Mouse (Mus musculus): ENCODE data around the gene Gcgr. TPM values are rescaled to one million over a fixed set of nuclear protein-coding genes. Genes with fewer than 3 reads are reported as not detected.

Gene Gcgr
- polyA plus RNA-seq, 1 experiment from 2014 or later, result not detected

DNA sequence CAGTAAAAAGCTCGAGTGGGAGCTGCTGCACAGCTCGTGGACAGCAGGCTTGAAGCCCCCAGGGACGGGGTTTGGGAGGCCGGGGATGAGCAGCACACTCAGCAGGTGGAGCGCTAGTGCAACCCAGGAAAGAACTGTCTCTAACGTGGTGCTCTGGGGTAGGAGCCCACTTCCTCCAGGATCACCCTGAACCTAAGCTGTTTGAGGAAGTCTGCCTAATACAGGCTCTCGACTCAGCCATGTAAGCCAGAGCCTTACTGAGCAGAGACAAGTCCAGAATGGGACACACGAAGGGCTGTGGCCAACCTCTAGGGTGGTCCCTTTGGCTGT, 8.4 kb downstream of the Gcgr start:
- H3K4me3 ChIP-seq (ENCODE audit: low read depth, low read length), result no peak overlapping the region
- H3K27ac ChIP-seq (ENCODE audit: low read depth, low read length), result 0 out of 2 replicates have a peak overlapping the region, but pooled peaks have one; percentile 16
- DNase-seq (ENCODE audit: low spot score, missing footprints) (no peak), ATAC-seq (ENCODE audit: low FRiP score) (no peak)
- H3K27me3 ChIP-seq (ENCODE audit: control insufficient read depth, insufficient read depth, low read length), result no peaks in the 10 kb centered on the region
- peaks cover 14% of the 10 kb centered on the region for H3K4me1 ChIP-seq (ENCODE audit: control insufficient read depth, insufficient read depth, low read length)
- no peaks in the 10 kb centered on the region for H3K9me3 ChIP-seq (ENCODE audit: control insufficient read depth, low read length)
- H3K9ac ChIP-seq (ENCODE audit: low read length), result no peak overlapping the region
- H3K36me3 ChIP-seq (ENCODE audit: control insufficient read depth, insufficient read depth, low read length), result peaks cover 9% of the 10 kb centered on the region
- H3K4me2 ChIP-seq, result no peak overlapping the region
- 52% methylated on average over 8 of the region's 8 CpGs for WGBS

GRCm38 (mm10) chr11:120539285-120540014, 9.0 kb downstream of the Gcgr start:
- no peaks in the 10 kb centered on the region for H3K27me3 ChIP-seq (ENCODE audit: control insufficient read depth, insufficient read depth, low read length)
- WGBS, result 17% methylated on average over 10 of the region's 10 CpGs
- H3K9ac ChIP-seq (ENCODE audit: low read length), result peak overlapping the region; percentile 20; the same call in 1 of the 2 replicates
- H3K9me3 ChIP-seq (ENCODE audit: control insufficient read depth, low read length), result no peaks in the 10 kb centered on the region
- no peak overlapping the region for H3K4me2 ChIP-seq
- peaks cover 14% of the 10 kb centered on the region for H3K4me1 ChIP-seq (ENCODE audit: control insufficient read depth, insufficient read depth, low read length)
- peaks cover 12% of the 10 kb centered on the region for H3K36me3 ChIP-seq (ENCODE audit: control insufficient read depth, insufficient read depth, low read length)
- peak overlapping the region; percentile 28 for H3K27ac ChIP-seq (ENCODE audit: low read depth, low read length)
- ATAC-seq (ENCODE audit: low FRiP score), result peak; percentile 70
- DNase-seq (ENCODE audit: low spot score, missing footprints), result peak; percentile 90
- no peak overlapping the region for H3K4me3 ChIP-seq (ENCODE audit: low read depth, low read length)

DNA sequence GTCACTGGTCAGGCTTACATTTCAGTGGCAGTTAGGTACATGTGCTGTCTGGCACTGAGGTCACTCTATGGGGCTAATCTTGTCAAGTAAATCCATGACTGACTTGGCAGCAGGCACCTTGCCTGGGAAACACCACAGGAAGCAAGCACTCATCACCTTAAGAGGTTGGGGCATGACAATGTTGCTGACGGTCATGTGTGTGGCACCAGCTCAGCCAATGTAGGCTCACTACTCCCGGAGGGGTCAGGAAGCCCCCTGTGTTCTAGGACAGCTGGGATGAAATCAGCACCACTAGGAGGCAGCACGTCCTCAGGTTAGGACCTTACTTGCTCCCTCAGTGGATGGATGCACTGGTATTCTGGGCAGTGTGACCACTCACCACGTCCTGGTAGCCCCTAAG, 11.4 kb downstream of the Gcgr start:
- 33% methylated on average over 4 of the region's 4 CpGs for WGBS
- H3K9ac ChIP-seq (ENCODE audit: low read length), result no peak overlapping the region
- H3K4me1 ChIP-seq (ENCODE audit: control insufficient read depth, insufficient read depth, low read length), result peaks cover 14% of the 10 kb centered on the region
- no peak for DNase-seq (ENCODE audit: low spot score, missing footprints)
- peaks cover 12% of the 10 kb centered on the region for H3K36me3 ChIP-seq (ENCODE audit: control insufficient read depth, insufficient read depth, low read length)
- no peak overlapping the region for H3K4me3 ChIP-seq (ENCODE audit: low read depth, low read length)
- H3K27me3 ChIP-seq (ENCODE audit: control insufficient read depth, insufficient read depth, low read length), result no peaks in the 10 kb centered on the region
- no peak overlapping the region for H3K4me2 ChIP-seq
- H3K9me3 ChIP-seq (ENCODE audit: control insufficient read depth, low read length), result no peaks in the 10 kb centered on the region
- 0 out of 2 replicates have a peak, but pooled peaks have one; percentile 33 for ATAC-seq (ENCODE audit: low FRiP score)
- no peak overlapping the region for H3K27ac ChIP-seq (ENCODE audit: low read depth, low read length)

DNA sequence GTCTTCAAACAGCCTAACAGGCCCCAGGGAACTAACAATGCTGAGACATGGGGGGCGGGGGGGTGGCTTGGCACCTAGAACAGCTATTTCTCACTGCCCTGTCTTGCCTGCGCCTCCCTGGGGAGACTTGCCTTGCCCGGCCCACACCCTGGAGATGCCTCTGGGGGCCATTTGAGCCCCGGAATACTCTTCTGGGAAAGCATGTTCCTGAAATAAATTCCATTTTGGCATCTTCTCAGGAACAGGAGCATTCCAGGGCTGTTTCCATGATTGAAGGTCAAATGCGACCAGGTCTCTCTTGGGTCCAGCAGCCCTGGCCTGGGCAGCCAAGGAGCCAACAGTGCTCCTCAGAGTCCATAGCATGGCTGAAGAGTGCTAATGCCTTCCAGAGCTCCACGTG, 11.9 kb downstream of the Gcgr start:
- H3K4me3 ChIP-seq (ENCODE audit: low read depth, low read length), result no peak overlapping the region
- ATAC-seq (ENCODE audit: low FRiP score), result no peak
- no peaks in the 10 kb centered on the region for H3K9me3 ChIP-seq (ENCODE audit: control insufficient read depth, low read length)
- H3K4me1 ChIP-seq (ENCODE audit: control insufficient read depth, insufficient read depth, low read length), result peaks cover 14% of the 10 kb centered on the region
- peaks cover 12% of the 10 kb centered on the region for H3K36me3 ChIP-seq (ENCODE audit: control insufficient read depth, insufficient read depth, low read length)
- DNase-seq (ENCODE audit: low spot score, missing footprints), result no peak
- H3K27ac ChIP-seq (ENCODE audit: low read depth, low read length), result no peak overlapping the region
- WGBS, result 86% methylated on average over 6 of the region's 6 CpGs
- no peak overlapping the region for H3K4me2 ChIP-seq
- H3K27me3 ChIP-seq (ENCODE audit: control insufficient read depth, insufficient read depth, low read length), result no peaks in the 10 kb centered on the region
- H3K9ac ChIP-seq (ENCODE audit: low read length), result no peak overlapping the region

- H3K36me3 ChIP-seq (ENCODE audit: control insufficient read depth, insufficient read depth, low read length), result peaks cover 12% of the 10 kb centered on the region
- WGBS, result 88% methylated on average over 3 of the region's 3 CpGs
Measured at GRCm38 (mm10) chr11:120545964-120546363, 15.5 kb downstream of the Gcgr start.

DNA sequence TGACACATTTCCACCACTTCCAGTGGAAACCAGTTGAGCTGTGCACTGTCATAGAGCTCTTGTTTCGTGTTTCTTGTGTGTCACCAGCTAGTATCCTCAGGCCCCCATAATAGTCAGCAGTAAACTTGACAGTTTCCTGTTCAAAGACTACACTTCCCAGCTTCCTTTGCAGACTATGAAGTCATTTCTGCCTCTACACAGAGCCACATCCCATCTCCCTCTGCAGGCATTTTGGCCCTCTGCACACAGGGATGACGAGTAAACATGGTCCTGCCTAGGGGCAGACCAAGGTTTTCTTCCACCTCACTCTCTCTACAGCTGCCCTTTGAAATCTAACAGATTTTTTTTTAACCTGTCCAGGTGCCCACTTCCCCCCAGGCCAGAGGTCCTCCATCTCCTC, 17.0 kb downstream of the Gcgr start:
- Histone ChIP-seq H3K4me2 (no peak overlapping the region), H3K9me3 (ENCODE audit: control insufficient read depth, low read length) (no peaks in the 10 kb centered on the region), H3K27me3 (ENCODE audit: control insufficient read depth, insufficient read depth, low read length) (no peaks in the 10 kb centered on the region), H3K4me1 (ENCODE audit: control insufficient read depth, insufficient read depth, low read length) (peaks cover 16% of the 10 kb centered on the region), H3K4me3 (ENCODE audit: low read depth, low read length) (no peak overlapping the region), H3K36me3 (ENCODE audit: control insufficient read depth, insufficient read depth, low read length) (peaks cover 10% of the 10 kb centered on the region), H3K27ac (ENCODE audit: low read depth, low read length) (no peak overlapping the region), H3K9ac (ENCODE audit: low read length) (no peak overlapping the region)
- WGBS, result 70% methylated on average over 2 of the region's 2 CpGs
- ATAC-seq (ENCODE audit: low FRiP score), result no peak
- DNase-seq (ENCODE audit: low spot score, missing footprints), result no peak

More at GRCm38 (mm10) chr11:120545964-120546363, 15.5 kb downstream of the Gcgr start:
- Histone ChIP-seq H3K4me2 (no peak overlapping the region), H3K27me3 (ENCODE audit: control insufficient read depth, insufficient read depth, low read length) (no peaks in the 10 kb centered on the region), H3K27ac (ENCODE audit: low read depth, low read length) (no peak overlapping the region), H3K9me3 (ENCODE audit: control insufficient read depth, low read length) (no peaks in the 10 kb centered on the region), H3K4me3 (ENCODE audit: low read depth, low read length) (no peak overlapping the region), H3K9ac (ENCODE audit: low read length) (no peak overlapping the region), H3K4me1 (ENCODE audit: control insufficient read depth, insufficient read depth, low read length) (peaks cover 16% of the 10 kb centered on the region)
- DNase-seq (ENCODE audit: low spot score, missing footprints) (no peak), ATAC-seq (ENCODE audit: low FRiP score) (no peak)

- Histone ChIP-seq H3K4me2 (peak overlapping the region; percentile 90), H3K36me3 (ENCODE audit: control insufficient read depth, insufficient read depth, low read length) (peaks cover 6% of the 10 kb centered on the region), H3K9me3 (ENCODE audit: control insufficient read depth, low read length) (no peaks in the 10 kb centered on the region), H3K27me3 (ENCODE audit: control insufficient read depth, insufficient read depth, low read length) (no peaks in the 10 kb centered on the region), H3K4me1 (ENCODE audit: control insufficient read depth, insufficient read depth, low read length) (peaks cover 16% of the 10 kb centered on the region), H3K4me3 (ENCODE audit: low read depth, low read length) (peak overlapping the region; percentile 98; the same call in 1 of the 2 replicates), H3K27ac (ENCODE audit: low read depth, low read length) (no peak overlapping the region), H3K9ac (ENCODE audit: low read length) (peak overlapping the region; percentile 94)
- DNase-seq (ENCODE audit: low spot score, missing footprints) (no peak), ATAC-seq (ENCODE audit: low FRiP score) (no peak)
- WGBS, result 81% methylated on average over 3 of the region's 3 CpGs
Measured at GRCm38 (mm10) chr11:120548214-120548613, 17.7 kb downstream of the Gcgr start.

DNA sequence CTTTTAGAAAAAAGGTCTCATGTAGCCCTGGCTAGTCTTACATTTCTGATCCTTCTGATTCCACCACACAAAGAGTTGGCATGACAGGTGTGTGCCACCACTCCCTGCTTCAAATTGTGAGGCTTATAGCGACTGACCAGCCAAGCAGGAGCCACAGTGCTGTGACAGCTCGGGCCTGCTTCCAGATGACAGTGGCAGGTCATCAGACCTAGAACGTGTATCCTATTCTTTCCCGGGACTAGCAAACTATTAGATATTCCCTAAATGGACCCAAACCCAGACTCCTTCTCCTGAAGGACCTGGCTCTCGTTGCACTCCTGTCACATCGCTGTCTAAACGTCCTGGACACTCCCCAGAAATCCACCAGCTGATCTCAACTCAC, 18.3 kb downstream of the Gcgr start:
- Histone ChIP-seq H3K27me3 (ENCODE audit: control insufficient read depth, insufficient read depth, low read length) (no peaks in the 10 kb centered on the region), H3K9me3 (ENCODE audit: control insufficient read depth, low read length) (no peaks in the 10 kb centered on the region), H3K36me3 (ENCODE audit: control insufficient read depth, insufficient read depth, low read length) (peaks cover 4% of the 10 kb centered on the region), H3K9ac (ENCODE audit: low read length) (peak overlapping the region; percentile 94), H3K4me1 (ENCODE audit: control insufficient read depth, insufficient read depth, low read length) (peaks cover 16% of the 10 kb centered on the region), H3K27ac (ENCODE audit: low read depth, low read length) (peak overlapping the region; percentile 77), H3K4me2 (peak overlapping the region; percentile 90), H3K4me3 (ENCODE audit: low read depth, low read length) (peak overlapping the region; percentile 98)
- ATAC-seq (ENCODE audit: low FRiP score) (no peak), DNase-seq (ENCODE audit: low spot score, missing footprints) (peak; percentile 87)
- 37% methylated on average over 7 of the region's 7 CpGs for WGBS

DNA sequence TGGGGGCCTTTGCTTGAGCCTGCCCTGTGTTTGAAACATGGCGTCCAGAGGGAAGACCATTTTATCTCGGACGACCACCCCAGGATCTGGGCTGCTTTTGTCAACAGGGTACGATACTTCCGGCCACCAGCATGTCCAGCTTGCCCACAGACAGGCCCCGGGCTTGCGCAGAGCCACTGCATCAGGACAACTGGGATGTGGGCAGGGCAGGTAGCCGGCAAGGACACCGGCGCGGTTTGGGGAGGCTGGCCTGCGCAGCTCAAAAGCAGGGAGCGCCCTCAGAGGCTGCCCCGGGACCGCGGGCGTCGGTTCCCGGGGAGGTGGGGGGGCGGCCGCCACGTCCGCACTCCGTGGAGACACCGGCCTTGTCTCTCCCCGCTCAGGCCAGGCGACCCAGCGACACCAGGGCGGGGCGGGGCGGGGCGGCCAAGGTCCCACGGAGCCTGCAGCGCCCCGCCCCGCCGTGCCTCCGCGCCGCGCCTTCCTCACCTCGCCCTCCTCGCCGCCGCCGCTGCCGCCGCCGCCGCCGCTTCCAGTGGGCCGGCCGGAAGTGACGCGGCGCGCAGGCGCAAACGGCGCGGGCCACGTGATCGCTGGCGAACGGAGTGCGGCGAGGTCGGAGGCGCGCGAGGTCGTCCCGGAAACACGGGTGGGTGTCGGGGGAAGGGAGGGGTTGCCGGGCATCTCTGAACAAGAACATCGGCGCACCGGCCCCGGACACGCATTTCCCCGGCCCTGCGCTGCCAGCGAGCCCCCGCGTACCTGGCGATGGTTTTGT, 18.9 kb downstream of the Gcgr start, which contains the start of gene Mcrip1:
Gene Mcrip1, minus strand, starts transcription at position 560 of the 778 bp plus-strand sequence.
- H3K9me3 ChIP-seq (ENCODE audit: control insufficient read depth, low read length), result no peaks in the 10 kb centered on the region
- peaks cover 16% of the 10 kb centered on the region for H3K4me1 ChIP-seq (ENCODE audit: control insufficient read depth, insufficient read depth, low read length)
- DNase-seq (ENCODE audit: low spot score, missing footprints) (peak; percentile 99), ATAC-seq (ENCODE audit: low FRiP score) (peak; percentile 91)
- peak within 1 kb of the TSS; percentile 90 for H3K4me2 ChIP-seq
- H3K4me3 ChIP-seq (ENCODE audit: low read depth, low read length), result peak within 1 kb of the TSS; percentile 98
- H3K9ac ChIP-seq (ENCODE audit: low read length), result peak within 1 kb of the TSS; percentile 94
- H3K27ac ChIP-seq (ENCODE audit: low read depth, low read length), result peak within 1 kb of the TSS; percentile 77
- H3K36me3 ChIP-seq (ENCODE audit: control insufficient read depth, insufficient read depth, low read length), result no peaks in the 10 kb centered on the region; the same call in none of the 2 replicates
- no peaks in the 10 kb centered on the region for H3K27me3 ChIP-seq (ENCODE audit: control insufficient read depth, insufficient read depth, low read length)
- WGBS, result 1% methylated on average over 84 of the region's 87 CpGs

Measured in midbrain, embryonic 11.5 days (tissue).